Mouse (Mus musculus) embryonic facial prominence, embryonic 13.5 days (tissue): ENCODE results near the gene Galntl5. TPM values are rescaled to one million over a fixed set of nuclear protein-coding genes. Genes with fewer than 3 reads are reported as not detected.

ENCODE experiments used
- ATAC-seq: fragments of 200-750 bp; cut with Nextera tagmentation; 2 replicates; pipeline ENCODE4 v1.8.0; 2017; ENCODE audit warnings: low read depth; ENCODE audit not compliant: insufficient number of reproducible peaks, insufficient read depth, low FRiP score, low TSS enrichment
- H3K27ac ChIP-seq: fragments of 300-500 bp; sonication (generic); 2 replicates; pipeline ENCODE4 v1.5.1; 2015; ENCODE audit warnings: moderate library complexity, mild to moderate bottlenecking, inconsistent platforms
- H3K27me3 ChIP-seq: fragments of 300-500 bp; sonication (generic); 2 replicates; pipeline ENCODE4 v1.6.1; 2015; ENCODE audit warnings: mild to moderate bottlenecking, inconsistent platforms
- H3K36me3 ChIP-seq: fragments of 300-500 bp; sonication (generic); 2 replicates; pipeline ENCODE4 v1.6.1; 2015; ENCODE audit warnings: mild to moderate bottlenecking, inconsistent platforms
- H3K4me1 ChIP-seq: fragments of 300-500 bp; sonication (generic); 2 replicates; pipeline ENCODE4 v1.6.1; 2015; ENCODE audit warnings: inconsistent platforms
- H3K4me2 ChIP-seq: fragments of 300-500 bp; sonication (generic); 2 replicates; pipeline ENCODE4 v1.6.1; 2015; ENCODE audit warnings: moderate library complexity, mild to moderate bottlenecking, inconsistent platforms
- H3K4me3 ChIP-seq: fragments of 300-500 bp; sonication (generic); 2 replicates; pipeline ENCODE4 v1.5.1; 2015; ENCODE audit warnings: mild to moderate bottlenecking, inconsistent platforms
- H3K9ac ChIP-seq: fragments of 300-500 bp; sonication (generic); 2 replicates; pipeline ENCODE4 v1.6.1; 2015; ENCODE audit warnings: mild to moderate bottlenecking, inconsistent platforms
- H3K9me3 ChIP-seq: fragments of 300-500 bp; sonication (generic); 2 replicates; pipeline ENCODE4 v1.6.1; 2016; ENCODE audit warnings: inconsistent platforms
- WGBS: fragments of 180-500 bp; shearing (Covaris S2); methylation state at CpG from one replicate; pipeline ENCODE4 v1.1.7; 2015; ENCODE audit warnings: mixed read lengths; 5-methylcytosine and 5-hydroxymethylcytosine counted together
- polyA plus RNA-seq: library from polyadenylated mRNA; unstranded; fragments of >200 nt; fragmentation: Nextera tagmentation; extraction: Ambion mirVana; gene quantifications from 2 replicates; pipeline ENCODE4 v1.2.1, GENCODE M21; 2015

Galntl5 gene
- not detected in 2 replicates for polyA plus RNA-seq

- no peak within 1 kb of the TSS for H3K4me3 ChIP-seq
- ATAC-seq: no peak
- 0 out of 2 replicates have a peak within 1 kb of the TSS, but pooled peaks have one; percentile 21 for H3K9ac ChIP-seq
- H3K27ac ChIP-seq: no peak within 1 kb of the TSS
- H3K27me3 ChIP-seq: no peaks in the 10 kb centered on the region
- 69% methylated on average over 1 of the region's 1 CpGs for WGBS
- H3K9me3 ChIP-seq: no peaks in the 10 kb centered on the region
- no peak within 1 kb of the TSS for H3K4me2 ChIP-seq
- H3K36me3 ChIP-seq: no peaks in the 10 kb centered on the region
- H3K4me1 ChIP-seq: no peaks in the 10 kb centered on the region
These were observed at the start of gene Galntl5 for GRCm38 (mm10) chr5:25181004-25181531. Galntl5 (plus strand) TSS chr5:25181460.

- Histone ChIP-seq H3K27ac (no peak overlapping the region), H3K36me3 (no peaks in the 10 kb centered on the region), H3K4me1 (no peaks in the 10 kb centered on the region), H3K9me3 (no peaks in the 10 kb centered on the region), H3K27me3 (no peaks in the 10 kb centered on the region), H3K9ac (no peak overlapping the region), H3K4me3 (no peak overlapping the region), H3K4me2 (no peak overlapping the region)
- WGBS: 68% methylated on average over 7 of the region's 7 CpGs
- no peak for ATAC-seq
These were observed 34.6 kb upstream of the Galntl5 start for GRCm38 (mm10) chr5:25146705-25147104.

- no peaks in the 10 kb centered on the region for H3K27me3 ChIP-seq
- 69% methylated on average over 2 of the region's 2 CpGs for WGBS
- no peak overlapping the region for H3K4me3 ChIP-seq
- H3K9ac ChIP-seq: no peak overlapping the region
- H3K4me2 ChIP-seq: no peak overlapping the region
- H3K27ac ChIP-seq: no peak overlapping the region
- H3K9me3 ChIP-seq: 0 out of 2 replicates have a peak, but pooled peaks cover 3% of the 10 kb centered on the region
- ATAC-seq: no peak
- no peaks in the 10 kb centered on the region for H3K36me3 ChIP-seq
- no peaks in the 10 kb centered on the region for H3K4me1 ChIP-seq
These were observed 31.8 kb upstream of the Galntl5 start for GRCm38 (mm10) chr5:25149331-25149965.

GRCm38 (mm10) chr5:25153491-25153890 lies 27.8 kb upstream of the Galntl5 start:
- no peak overlapping the region for H3K27ac ChIP-seq
- H3K4me3 ChIP-seq: no peak overlapping the region
- ATAC-seq: no peak
- H3K9ac ChIP-seq: no peak overlapping the region
- H3K9me3 ChIP-seq: 0 out of 2 replicates have a peak, but pooled peaks cover 3% of the 10 kb centered on the region
- no peaks in the 10 kb centered on the region for H3K4me1 ChIP-seq
- H3K36me3 ChIP-seq: no peaks in the 10 kb centered on the region
- H3K27me3 ChIP-seq: no peaks in the 10 kb centered on the region
- 83% methylated on average over 2 of the region's 2 CpGs for WGBS
- no peak overlapping the region for H3K4me2 ChIP-seq

- no peak overlapping the region for H3K9ac ChIP-seq
- H3K27me3 ChIP-seq: no peaks in the 10 kb centered on the region
- 70% methylated on average over 3 of the region's 3 CpGs for WGBS
- 0 out of 2 replicates have a peak, but pooled peaks cover 3% of the 10 kb centered on the region for H3K9me3 ChIP-seq
- ATAC-seq: no peak
- H3K36me3 ChIP-seq: no peaks in the 10 kb centered on the region
- H3K4me2 ChIP-seq: no peak overlapping the region
- no peak overlapping the region for H3K27ac ChIP-seq
- no peak overlapping the region for H3K4me3 ChIP-seq
- H3K4me1 ChIP-seq: no peaks in the 10 kb centered on the region
These were observed 27.3 kb upstream of the Galntl5 start for GRCm38 (mm10) chr5:25153996-25154395.

GRCm38 (mm10) chr5:25154823-25155222 lies 26.4 kb upstream of the Galntl5 start:
- no peaks in the 10 kb centered on the region for H3K27me3 ChIP-seq
- no peaks in the 10 kb centered on the region for H3K4me1 ChIP-seq
- H3K4me3 ChIP-seq: no peak overlapping the region
- H3K27ac ChIP-seq: no peak overlapping the region
- H3K9me3 ChIP-seq: 0 out of 2 replicates have a peak, but pooled peaks cover 3% of the 10 kb centered on the region
- ATAC-seq: no peak
- no peak overlapping the region for H3K4me2 ChIP-seq
- no peaks in the 10 kb centered on the region for H3K36me3 ChIP-seq
- no peak overlapping the region for H3K9ac ChIP-seq
- WGBS: 85% methylated on average over 4 of the region's 4 CpGs

GRCm38 (mm10) chr5:25155351-25155750 lies 25.9 kb upstream of the Galntl5 start:
- no peak for ATAC-seq
- H3K4me2 ChIP-seq: no peak overlapping the region
- H3K9me3 ChIP-seq: 0 out of 2 replicates have a peak, but pooled peaks cover 3% of the 10 kb centered on the region
- H3K27ac ChIP-seq: no peak overlapping the region
- H3K4me3 ChIP-seq: no peak overlapping the region
- no peaks in the 10 kb centered on the region for H3K27me3 ChIP-seq
- H3K9ac ChIP-seq: no peak overlapping the region
- no peaks in the 10 kb centered on the region for H3K36me3 ChIP-seq
- no peaks in the 10 kb centered on the region for H3K4me1 ChIP-seq
- 83% methylated on average over 3 of the region's 3 CpGs for WGBS

GRCm38 (mm10) chr5:25157136-25157535 lies 24.1 kb upstream of the Galntl5 start:
- Histone ChIP-seq H3K36me3 (no peaks in the 10 kb centered on the region), H3K9me3 (0 out of 2 replicates have a peak, but pooled peaks cover 3% of the 10 kb centered on the region), H3K27me3 (no peaks in the 10 kb centered on the region), H3K4me1 (no peaks in the 10 kb centered on the region), H3K9ac (no peak overlapping the region), H3K27ac (no peak overlapping the region), H3K4me3 (no peak overlapping the region), H3K4me2 (no peak overlapping the region)
- ATAC-seq: no peak
- 48% methylated on average over 4 of the region's 4 CpGs for WGBS

- Histone ChIP-seq H3K4me2 (no peak overlapping the region), H3K4me3 (no peak overlapping the region), H3K27me3 (no peaks in the 10 kb centered on the region), H3K9ac (no peak overlapping the region), H3K36me3 (no peaks in the 10 kb centered on the region), H3K4me1 (no peaks in the 10 kb centered on the region), H3K9me3 (no peaks in the 10 kb centered on the region), H3K27ac (no peak overlapping the region)
- ATAC-seq: no peak
- 73% methylated on average over 11 of the region's 11 CpGs for WGBS
These were observed 20.7 kb upstream of the Galntl5 start for GRCm38 (mm10) chr5:25160515-25160914.

- Histone ChIP-seq H3K36me3 (no peaks in the 10 kb centered on the region), H3K4me1 (no peaks in the 10 kb centered on the region), H3K9ac (no peak overlapping the region), H3K27me3 (no peaks in the 10 kb centered on the region), H3K4me2 (no peak overlapping the region), H3K4me3 (no peak overlapping the region), H3K9me3 (no peaks in the 10 kb centered on the region), H3K27ac (no peak overlapping the region)
- no peak for ATAC-seq
- 65% methylated on average over 4 of the region's 4 CpGs for WGBS
These were observed 18.3 kb upstream of the Galntl5 start for GRCm38 (mm10) chr5:25162981-25163380.

- no peak for ATAC-seq
- no peaks in the 10 kb centered on the region for H3K9me3 ChIP-seq
- 89% methylated on average over 3 of the region's 3 CpGs for WGBS
These were observed 17.3 kb upstream of the Galntl5 start for GRCm38 (mm10) chr5:25163938-25164337.

GRCm38 (mm10) chr5:25164341-25164740 lies 16.9 kb upstream of the Galntl5 start:
- Histone ChIP-seq H3K27me3 (no peaks in the 10 kb centered on the region), H3K4me2 (no peak overlapping the region), H3K9ac (no peak overlapping the region), H3K4me3 (no peak overlapping the region), H3K36me3 (no peaks in the 10 kb centered on the region), H3K9me3 (no peaks in the 10 kb centered on the region), H3K27ac (no peak overlapping the region), H3K4me1 (no peaks in the 10 kb centered on the region)
- 70% methylated on average over 1 of the region's 1 CpGs for WGBS
- ATAC-seq: no peak

More at GRCm38 (mm10) chr5:25163938-25164337, 17.3 kb upstream of the Galntl5 start:
- Histone ChIP-seq H3K4me1 (no peaks in the 10 kb centered on the region), H3K27me3 (no peaks in the 10 kb centered on the region), H3K4me3 (no peak overlapping the region), H3K9ac (no peak overlapping the region), H3K27ac (no peak overlapping the region), H3K36me3 (no peaks in the 10 kb centered on the region), H3K4me2 (no peak overlapping the region)
